Mouse (Mus musculus) urinary bladder, postnatal 4 days (tissue): ENCODE measurements around the gene Nt5m.
"Not testable (repeated sequence)": the region's sequence is repeated elsewhere in the genome, so short reads cannot be mapped to it uniquely, and the experiment has no call there.

Source experiments
- DNase-seq, 2 experiments: peaks; one replicate each; pipeline ENCODE4 v3.0.0; 2021 to 2022; ENCODE audit warnings: low spot score in 2 of 2

Nt5m gene

DNA sequence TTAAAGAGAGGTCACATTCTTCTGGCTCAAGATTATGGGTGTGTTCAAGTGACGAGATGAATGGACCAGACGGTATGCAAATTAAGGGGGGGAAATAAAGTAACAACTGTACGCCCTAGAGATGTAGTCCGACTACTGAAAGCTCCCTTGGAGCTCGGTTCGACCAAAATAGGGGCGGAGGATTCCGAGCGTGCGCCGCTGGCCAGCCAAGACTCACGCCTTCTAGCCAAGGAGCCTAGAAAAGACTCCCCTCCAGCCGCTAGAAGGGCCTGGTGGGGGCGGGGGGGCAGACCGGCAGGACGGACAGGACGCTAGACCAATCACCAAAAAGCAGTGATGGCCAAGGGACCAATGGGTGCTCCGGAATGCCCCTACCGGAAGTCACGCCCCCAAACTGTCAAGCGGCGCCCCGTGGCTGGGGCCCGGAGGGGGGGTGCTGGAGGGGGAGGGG, at the start of gene Nt5m:
Gene Nt5m (plus strand): TSS at position 440 of the 451 bp plus-strand sequence.
- DNase-seq: peak; percentile 92 to 95

DNA sequence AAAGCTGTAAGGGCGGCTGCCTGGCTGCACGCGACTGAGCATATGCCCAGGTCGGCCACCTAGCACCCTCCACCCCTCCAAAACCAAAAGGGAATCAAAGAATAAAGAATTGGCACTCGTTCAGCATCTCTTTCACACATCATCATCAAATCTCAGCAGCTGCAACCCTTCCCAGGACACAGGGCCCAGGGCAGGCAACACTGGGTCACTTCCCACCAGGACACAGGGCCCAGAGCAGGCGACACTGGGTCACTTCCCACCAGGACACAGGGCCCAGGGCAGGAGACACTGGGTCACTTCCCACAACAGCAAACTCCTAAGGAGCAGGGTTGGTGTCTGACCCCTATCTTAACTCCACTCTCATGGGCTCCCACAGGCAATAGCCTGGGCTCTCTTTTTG, 45.9 kb upstream of the Nt5m start:
- no peak for DNase-seq

DNA sequence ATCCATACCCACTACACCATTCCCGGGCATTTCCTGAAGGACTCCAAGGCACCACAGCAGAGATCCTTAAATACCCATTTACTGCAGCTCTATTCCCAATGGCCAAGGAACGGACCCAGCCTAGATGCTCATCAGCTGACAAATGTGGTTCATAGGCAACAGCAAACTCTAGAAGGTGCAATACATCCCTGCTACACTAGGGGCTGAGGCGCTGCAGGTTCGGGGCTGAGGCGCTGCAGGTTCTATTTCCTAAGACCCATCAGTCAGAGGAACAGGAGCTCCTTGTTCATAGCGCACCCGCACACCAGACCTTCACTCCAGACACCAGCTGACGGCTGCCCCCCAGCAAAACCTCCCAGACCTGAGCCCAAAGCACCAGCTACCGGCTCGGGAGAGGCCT, 38.8 kb upstream of the Nt5m start:
- DNase-seq: no peak

DNA sequence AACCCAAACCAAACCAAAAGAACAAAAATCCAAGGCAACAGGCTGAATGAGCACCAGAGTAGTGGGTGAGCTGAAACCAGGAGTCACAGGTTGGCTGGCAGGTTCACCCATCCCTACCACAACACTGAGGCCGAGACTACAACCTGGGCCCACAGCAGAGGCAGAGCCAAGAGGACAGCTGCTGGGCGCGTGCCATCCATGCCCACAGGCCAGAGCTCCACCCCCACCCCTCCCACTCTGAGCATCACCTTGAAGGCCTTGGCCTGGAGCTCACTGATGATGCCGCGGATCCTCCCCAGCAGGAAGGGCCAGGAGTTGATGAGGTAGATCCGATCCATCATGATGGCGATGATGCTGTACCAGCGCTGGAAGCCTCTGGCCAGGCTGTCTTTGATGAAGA, 37.4 kb upstream of the Nt5m start:
- no peak for DNase-seq

DNA sequence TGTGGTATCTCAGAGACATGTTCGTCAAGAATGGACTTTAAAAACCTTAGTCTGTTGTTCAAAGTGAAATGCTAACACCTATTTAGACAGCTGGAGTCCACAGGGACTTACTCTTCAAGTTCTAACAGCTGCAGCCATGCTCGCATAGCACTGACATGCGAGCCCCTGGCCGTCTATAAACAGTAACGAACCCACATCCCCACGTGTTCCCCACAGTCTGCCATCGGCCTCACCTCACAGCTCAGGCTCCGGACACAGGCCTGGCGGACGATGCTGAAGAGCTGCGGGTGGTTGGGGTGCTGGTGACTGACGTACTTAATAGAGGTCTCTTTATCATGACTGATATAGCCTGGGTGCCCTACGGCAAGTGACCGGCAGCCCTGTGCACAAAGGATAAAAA, 35.7 kb upstream of the Nt5m start:
- DNase-seq: no peak

DNA sequence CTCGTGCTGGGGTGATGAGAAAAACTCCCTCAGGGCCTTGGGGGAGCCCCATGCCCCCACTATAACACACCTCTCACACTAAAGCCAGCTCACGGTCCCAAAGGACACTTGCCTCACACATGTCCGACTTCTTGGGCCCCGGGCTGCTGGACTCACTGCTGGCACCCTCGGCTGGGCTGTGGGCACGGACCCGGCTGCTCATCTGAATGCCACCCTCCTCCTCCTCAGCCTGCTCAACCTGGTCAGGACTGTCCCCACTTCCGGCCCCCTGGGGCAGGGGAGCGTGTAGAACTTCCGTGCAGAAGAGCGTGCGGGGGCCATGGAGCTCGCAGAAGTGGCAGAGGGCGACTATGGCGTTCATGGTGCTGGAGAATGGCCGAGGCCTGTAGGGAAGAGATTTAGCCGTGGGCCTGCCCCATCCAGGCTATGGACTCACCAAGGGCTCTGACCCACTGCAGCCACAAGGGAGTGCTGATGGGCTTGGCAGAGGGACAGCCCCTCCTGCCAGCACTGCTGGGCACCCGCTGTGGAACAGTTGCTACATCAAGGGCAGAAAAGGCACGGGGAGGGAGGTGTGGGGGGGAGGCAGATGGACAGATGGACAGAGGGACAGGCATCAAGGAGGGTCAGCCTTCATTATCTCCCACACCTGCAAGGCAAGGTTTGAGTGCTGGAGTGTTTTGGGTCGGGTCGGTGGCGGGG, 34.7 kb upstream of the Nt5m start:
- no peak for DNase-seq

DNA sequence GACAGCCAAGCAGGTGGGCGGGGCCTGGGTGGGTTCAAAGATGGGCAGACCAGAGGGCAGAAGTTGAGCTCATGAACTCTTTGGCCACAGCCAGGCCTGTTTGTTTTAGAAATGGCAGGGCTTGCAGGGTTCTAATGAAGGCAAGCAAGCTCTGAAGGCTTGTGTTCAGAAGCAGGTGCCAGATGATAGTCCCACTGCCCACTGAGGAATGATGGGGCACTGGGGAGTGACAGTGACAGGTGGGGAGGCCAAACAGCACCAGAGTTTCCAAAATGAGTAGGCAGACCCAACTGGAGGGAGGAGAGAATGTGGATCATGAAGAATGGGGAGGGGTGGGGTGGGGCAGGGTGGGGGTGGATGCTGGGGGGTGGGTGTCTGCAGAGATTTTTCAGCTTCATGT, 34.0 kb upstream of the Nt5m start:
- DNase-seq: no peak

DNA sequence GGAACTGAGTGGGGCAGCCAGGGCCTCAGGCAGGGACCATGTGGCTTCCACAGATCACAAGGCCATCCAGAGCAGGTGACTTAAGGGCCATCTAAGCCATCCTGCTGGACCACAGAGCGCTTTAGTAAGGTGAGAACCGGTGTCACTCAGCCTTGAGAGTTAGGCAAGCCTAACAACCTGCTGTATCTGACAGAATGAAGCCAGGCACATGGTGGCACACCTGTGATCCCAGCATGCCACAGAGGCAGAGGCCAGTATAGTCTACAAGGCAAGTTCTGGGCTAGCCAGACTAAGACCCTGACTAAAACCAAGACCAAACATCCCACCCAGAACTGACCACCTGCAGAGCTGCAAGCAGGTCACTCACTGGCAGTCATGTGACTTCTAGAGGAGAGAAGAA, 33.6 kb upstream of the Nt5m start:
- DNase-seq: no peak

DNA sequence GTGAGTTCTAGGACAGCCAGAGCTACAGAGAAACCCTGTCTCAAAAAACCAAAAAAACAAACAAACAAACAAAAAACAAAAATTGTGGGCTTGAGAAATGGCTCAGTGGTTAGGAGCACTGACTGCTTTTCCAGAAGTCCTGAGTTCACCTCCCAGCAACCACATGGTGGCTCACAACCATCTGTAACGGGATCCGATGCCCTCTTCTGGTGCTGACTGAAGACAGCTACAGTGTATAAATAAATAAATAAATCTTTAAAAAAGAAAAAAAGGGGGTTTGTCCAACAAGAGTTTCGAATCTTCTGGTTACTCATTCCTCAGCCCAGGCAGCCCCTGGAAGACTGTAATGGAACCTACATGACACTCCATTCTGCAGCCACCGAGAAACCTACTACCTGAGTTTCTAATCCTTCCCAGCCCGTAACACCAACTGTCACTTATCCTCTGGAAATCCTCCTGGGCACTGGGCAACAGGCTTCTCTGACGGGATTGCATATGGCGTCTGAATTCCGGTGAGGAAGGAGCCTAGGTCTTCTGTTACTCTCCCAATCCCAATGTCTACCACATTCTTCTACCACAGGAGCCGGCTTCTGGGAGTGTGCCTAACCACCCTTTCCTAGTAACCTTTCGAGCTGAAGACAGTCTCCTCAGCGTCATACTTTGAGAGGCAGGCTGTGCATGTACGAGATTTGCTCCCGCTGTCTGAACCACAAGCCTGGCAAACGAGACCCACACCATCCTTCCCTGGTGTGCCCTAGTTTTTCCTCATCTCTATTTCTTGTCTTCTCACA, 30.9 kb upstream of the Nt5m start:
- DNase-seq: no peak

DNA sequence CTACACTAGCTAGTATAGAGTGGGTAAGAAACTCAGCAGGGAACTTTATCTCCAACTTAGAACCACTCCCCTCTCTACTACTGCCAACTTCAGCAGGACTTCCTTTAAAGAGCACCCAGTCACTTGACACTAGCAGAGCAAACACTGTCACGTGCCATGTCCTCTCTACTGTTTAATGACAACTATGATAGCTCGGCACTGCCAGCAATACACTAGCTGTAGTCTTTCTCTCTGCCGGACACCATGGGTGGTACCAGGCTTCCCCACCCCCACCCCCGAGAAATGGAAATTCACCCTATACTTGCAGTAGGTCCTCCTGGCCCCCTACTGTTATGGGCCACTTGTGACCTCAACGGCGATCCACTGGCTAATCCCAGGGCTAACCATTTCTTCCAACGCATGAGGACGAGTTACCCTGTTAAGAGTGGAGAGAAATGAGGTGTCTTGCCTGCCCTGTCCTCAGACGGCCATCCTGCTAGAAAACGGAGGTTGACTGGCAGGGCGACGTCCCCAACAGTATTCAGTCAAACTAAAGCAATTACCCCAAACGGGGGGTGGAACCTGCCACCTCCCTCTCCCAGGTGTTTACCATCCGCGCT, 30.1 kb upstream of the Nt5m start:
- DNase-seq: no peak

DNA sequence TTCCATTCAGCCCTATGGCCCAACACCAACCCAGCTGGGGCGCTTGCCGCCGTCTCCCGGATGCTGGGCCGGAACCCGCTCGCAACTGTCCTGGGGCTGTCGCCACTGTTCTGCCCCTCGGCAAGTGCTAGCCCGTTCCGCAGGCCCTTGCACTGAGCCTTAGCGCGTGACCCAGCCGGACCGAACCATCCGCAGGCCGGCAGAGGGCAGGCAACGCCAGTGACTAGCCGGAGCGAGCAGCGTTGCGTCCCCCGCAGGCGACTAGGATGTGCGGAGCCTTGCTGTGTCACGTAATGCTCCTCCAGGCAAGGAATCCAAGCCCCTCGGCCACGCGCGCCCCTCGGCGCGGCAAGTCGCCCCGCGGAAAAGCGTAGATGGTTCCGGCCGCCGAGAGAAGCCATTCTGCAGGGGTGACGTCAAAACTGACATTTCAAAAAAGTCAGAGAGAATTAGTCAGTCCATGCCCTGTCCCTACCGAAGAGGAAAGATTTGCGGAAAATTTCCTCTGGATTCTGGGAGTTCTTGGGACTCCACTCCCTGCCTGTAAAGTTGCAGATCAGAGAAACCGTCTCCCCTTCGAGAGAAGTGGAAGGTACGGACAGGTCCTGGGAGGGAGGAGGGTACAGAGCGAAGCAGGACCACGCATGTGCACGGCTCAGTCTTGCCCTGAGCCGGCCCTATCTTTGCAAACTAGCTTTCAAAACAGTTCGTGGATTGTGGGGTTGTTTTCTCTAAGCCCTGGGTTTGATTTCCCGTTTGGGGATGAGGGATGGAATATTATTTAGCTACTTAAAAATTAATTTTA, 29.4 kb upstream of the Nt5m start, which contains the start of gene Flcn:
Gene Flcn (minus strand): TSS at position 347 of the 805 bp plus-strand sequence.
- peak; percentile 77 to 78 for DNase-seq

DNA sequence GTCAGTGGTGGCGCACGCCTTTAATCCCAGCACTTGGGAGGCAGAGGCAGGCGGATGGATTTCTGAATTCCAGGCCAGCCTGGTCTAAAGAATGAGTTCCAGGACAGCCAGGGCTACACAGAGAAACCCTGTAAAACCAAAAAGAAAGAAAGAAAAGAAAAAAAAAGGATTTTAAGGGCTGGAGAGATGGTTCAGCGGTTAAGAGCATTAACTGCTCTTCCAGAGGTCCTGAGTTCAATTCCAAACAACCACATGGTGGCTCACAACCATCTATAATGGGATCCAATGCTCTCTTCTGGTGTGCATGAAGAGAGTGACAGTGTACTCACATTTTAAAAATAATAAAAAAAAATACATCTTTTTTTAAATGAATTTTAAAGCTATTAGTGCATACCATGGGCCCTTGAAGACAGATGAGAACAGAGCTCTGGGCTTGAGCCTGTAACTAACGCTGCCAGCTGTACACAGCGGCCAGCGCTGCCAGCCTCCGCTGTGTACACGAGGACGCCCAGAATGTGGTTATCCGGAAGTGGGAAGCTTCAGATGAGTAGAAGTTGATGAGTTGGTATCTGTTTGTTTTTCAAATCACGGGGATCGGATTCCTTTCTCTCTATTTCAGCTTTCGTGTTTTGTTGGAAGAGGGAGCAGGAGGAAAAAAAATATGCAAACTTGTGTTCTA, 28.6 kb upstream of the Nt5m start:
- no peak for DNase-seq

DNA sequence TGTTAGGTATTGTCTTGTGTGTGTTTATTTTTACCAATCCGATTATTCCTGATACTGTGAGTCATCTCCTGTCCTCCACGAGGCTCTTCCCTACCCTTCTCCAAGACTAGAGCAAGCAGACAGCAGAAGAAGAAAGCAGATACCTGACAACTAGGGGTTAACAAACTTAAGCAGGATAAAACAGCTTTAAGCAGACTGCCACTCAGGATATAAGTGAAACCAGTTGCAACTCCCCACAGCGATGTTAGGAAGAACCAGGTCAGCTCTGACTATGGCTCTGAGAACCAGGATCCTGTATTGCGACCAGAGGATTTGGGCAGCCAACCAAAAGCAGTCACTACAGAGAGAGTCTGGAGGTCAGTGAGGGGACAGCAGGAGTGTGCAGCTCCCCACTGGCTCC, 28.0 kb upstream of the Nt5m start:
- DNase-seq: no peak

DNA sequence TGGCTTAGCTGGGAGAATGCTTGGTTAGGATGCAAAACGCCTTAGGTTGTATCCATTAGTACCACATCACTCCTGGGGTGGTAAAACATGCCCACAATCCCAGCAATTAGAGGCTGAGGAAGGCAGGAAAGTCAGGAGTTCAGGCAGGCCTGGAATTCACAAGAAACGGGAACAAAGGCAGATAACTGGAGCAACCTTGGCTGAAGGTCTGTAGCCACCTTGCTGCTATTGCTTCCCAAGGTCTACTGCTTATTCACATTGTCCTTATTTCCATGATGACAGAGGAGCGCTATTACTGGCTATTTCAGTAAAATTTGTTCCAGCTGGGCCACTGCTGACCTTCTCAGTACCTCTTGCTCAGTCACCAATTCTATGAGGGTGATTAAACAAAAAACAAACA, 26.0 kb upstream of the Nt5m start:
- DNase-seq: no peak

DNA sequence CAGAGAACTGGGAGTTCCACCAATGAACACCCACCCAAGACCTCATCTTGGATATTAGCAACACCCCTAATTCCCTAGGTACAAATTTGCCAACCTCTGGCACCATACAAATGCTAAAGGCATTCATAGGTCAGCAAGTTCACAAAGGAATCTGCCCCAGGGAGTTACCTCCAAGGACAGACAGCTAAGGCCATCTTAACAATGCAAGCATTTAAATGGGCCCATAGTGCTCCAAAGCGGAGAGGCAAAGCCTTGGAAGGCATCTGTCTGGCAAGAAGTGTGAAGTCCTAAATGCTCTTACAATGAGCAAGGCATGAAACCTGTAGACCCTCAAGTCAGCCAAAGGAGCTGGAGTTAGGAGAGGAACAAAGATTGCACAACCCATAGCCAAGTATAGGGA, 24.9 kb upstream of the Nt5m start:
- DNase-seq: no peak

DNA sequence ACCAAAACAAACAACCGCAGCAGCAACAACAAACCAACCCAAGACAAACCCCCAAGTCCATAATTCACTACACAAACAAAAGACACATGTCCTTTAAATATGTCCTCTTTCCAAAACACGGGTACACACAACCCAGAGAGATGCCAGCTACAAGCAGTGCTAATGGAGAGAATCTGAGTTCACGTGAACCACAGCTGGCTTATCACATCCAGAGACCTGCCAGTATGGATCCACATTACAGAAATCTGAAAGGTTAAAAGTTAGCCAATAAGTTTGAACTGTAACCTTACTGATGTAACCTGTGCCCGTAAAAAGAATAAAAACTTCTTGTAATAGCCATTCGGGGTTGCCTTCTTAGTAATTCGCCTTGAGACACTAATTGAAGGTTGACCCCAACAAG, 24.3 kb upstream of the Nt5m start:
- no peak for DNase-seq

DNA sequence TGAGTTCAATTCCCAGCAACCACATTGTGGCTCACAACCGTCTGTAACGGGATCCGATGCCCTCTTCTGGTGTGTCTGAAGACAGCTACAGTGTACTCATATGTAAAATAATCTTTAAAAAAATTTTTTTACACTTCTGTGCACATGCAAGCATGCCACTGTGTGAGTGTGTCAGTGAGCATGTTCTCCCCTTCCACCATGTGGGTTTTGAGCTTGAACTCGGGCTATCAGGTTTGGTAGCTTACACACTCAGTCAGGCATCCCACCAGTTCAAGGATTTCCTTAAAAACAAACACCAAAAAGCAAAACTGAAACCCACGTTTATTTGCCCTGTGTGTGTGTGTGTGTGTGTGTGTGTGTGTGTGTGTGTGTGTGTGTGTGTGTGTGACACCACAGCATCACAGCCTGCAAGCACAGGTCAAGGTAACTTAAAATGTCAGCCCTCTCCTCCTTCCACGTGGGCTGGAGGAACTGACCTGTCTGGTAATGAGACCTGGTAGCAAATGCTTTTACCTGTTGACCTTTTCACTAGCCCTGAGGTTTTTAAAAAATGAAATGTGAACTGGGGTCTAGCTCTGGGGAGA, 23.7 kb upstream of the Nt5m start:
- no peak for DNase-seq

DNA sequence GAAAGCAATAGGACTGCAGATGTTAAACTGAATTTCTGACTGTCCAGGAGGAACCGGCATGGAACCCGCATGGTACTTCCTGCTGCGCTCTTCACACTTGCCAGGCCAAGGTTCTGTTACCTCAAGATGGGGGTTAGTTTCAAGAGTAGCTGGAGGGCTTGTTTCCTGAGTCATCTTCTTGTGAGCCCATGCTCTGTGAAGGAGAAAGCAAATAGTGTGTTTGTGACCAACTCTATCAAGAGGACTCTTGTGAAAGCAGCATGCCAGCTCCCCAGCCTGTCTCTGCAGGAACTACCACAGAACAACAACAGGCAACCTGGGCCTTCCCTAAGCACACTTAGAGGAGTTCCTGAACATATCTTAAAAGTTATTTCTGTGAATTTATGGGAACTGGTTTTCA, 21.3 kb upstream of the Nt5m start:
- DNase-seq: no peak

DNA sequence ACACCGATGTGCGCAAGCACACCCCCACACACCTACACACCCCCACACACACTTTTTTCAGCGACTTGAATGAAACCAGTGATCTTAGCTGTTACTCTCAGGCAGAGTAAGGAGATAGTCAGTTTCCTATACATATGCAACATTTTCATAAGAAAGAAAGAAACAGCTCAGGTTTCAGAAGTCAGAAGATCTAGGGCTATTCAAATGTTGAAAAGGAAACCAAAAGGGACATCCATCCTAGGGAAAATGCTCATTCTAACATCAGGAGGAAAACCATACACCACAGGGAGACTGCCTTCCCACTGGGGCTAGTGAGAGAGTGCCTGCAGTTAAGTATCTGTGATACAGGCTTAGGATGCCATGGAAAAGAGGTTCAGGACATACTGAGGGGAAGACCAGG, 17.6 kb upstream of the Nt5m start:
- DNase-seq: no peak

DNA sequence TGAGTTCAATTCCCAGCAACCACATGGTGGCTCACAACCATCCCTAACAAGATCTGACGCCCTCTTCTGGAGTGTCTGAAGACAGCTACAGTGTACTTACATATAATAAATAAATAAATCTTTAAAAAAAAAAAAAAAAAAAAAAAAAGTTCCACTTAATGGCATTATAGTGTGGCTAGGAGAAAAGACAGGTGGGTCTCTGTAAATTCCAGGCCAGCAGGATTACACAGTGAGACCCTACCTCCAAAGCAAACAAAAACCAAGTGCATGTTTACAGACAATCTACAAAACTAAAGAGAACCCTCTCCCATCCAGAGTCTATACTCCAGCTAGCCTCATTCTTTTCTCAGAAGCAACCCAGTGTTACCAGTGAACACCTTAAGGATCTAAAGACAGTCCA, 1.5 kb upstream of the Nt5m start:
- not testable (repeated sequence) for DNase-seq

DNA sequence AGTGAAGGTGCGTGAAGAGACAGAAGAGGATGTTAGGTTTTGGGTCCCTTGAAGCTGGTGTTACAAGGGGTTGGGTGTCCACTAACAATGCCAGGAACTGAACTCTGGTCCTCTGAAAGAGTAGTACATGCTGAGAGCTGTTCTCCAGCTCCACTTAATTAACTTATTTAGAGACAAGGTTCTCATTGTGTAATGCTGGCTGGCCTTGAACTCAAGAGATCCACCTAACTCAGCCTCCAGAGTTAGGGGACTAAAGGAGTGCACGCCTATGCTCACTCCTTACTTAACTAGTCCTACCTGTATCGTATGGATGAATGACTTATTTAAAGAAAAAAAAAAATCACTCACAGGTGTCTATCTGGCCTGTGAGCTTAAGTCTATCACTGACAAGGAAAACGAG, 821 bp upstream of the Nt5m start:
- no peak for DNase-seq
